Mouse (Mus musculus): Measurements from ENCODE around the gene Cic. TPM values are rescaled to one million over a fixed set of nuclear protein-coding genes. Genes with fewer than 3 reads are reported as not detected.

Gene Cic
- total and polyA plus RNA-seq, 2 experiments from 2014 or later = 31.3 to 121 TPM

DNA sequence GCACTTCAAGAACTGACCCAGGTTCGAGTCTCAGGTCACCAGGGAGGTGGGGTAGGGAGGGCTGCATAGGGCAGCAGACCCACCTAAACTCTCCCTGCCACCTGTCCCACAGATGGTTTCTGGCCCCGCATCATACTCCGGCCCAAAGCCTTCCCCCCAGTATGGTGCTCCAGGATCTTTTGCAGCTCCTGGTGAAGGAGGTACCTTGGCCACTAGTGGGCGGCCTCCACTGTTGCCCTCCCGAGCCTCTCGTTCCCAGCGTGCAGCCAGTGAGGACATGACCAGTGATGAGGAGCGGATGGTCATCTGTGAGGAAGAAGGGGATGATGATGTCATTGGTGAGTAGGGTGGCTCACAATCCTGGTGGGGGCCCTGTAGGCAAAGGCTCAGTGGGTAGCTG is 19.5 kb downstream of the Cic start:
- DNase-seq = no peak
- ATAC-seq = no peak

DNA sequence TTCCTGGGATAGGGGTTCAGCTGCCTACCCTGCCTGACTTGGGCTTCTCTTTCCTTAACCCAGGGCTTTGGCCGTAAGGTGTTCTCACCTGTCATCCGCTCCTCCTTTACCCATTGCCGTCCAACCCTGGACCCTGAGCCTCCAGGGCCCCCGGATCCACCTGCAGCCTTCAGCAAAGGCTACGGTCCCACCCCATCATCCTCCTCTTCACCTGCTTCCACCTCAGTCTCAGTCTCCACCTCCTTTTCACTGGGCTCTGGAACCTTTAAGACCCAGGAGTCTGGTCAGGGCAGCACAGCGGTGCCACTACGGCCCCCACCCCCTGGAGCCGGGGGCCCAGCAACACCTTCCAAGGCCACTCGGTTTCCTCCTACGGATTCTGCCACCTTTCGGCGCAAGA is 20.5 kb downstream of the Cic start:
- Histone ChIP-seq H3K4me2 (ENCODE audit: low read depth) (no peak overlapping the region), H3K9ac (no peak overlapping the region), H3K9me3 (ENCODE audit: low read length) (no peaks in the 10 kb centered on the region), H3K4me3 (ENCODE audit: low read depth, low read length) (no peak overlapping the region), H3K36me3 (ENCODE audit: insufficient read depth) (peaks cover 84% of the 10 kb centered on the region), H3K4me1 (ENCODE audit: insufficient read depth) (peaks cover 15% of the 10 kb centered on the region), H3K27ac (ENCODE audit: low read depth, low read length) (no peak overlapping the region), H3K27me3 (ENCODE audit: insufficient read depth, low read length) (no peaks in the 10 kb centered on the region)
- 91% methylated on average over 12 of the region's 12 CpGs for WGBS
- no peak for DNase-seq
- TF ChIP-seq CTCF (IDR thresholded peaks at IDR 0.05; ENCODE audit: low read depth) = no peak
- no peak for ATAC-seq

More for the DNA sequence above, 19.5 kb downstream of the Cic start:
- no peak overlapping the region for H3K4me3 ChIP-seq (ENCODE audit: low read depth, low read length)
- H3K9ac ChIP-seq = no peak overlapping the region
- TF ChIP-seq CTCF (IDR thresholded peaks at IDR 0.05; ENCODE audit: low read depth) = peak; percentile 41
- H3K27me3 ChIP-seq (ENCODE audit: insufficient read depth, low read length) = no peaks in the 10 kb centered on the region
- WGBS = 79% methylated on average over 8 of the region's 8 CpGs
- no peak overlapping the region for H3K27ac ChIP-seq (ENCODE audit: low read depth, low read length)
- peaks cover 74% of the 10 kb centered on the region for H3K36me3 ChIP-seq (ENCODE audit: insufficient read depth)
- H3K4me1 ChIP-seq (ENCODE audit: insufficient read depth) = peaks cover 15% of the 10 kb centered on the region
- no peaks in the 10 kb centered on the region for H3K9me3 ChIP-seq (ENCODE audit: low read length)
- H3K4me2 ChIP-seq (ENCODE audit: low read depth) = no peak overlapping the region

DNA sequence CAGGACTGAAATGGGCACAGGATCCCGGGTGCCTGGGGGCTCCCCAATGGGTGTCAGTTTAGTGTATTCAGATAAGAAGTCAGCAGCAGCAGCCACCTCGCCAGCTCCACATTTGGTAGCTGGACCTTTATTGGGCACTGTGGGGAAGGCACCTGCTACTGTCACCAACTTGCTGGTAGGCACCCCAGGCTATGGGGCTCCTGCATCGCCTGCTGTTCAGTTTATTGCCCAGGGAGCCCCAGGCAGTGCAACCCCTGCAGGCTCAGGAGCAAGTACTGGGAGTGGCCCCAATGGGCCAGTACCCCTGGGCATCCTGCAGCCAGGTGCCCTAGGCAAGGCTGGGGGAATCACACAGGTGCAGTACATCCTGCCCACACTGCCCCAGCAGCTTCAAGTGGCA is 21.2 kb downstream of the Cic start:
- no peak overlapping the region for H3K27ac ChIP-seq (ENCODE audit: low read depth, low read length)
- H3K36me3 ChIP-seq (ENCODE audit: insufficient read depth) = peaks cover 91% of the 10 kb centered on the region
- WGBS = 90% methylated on average over 3 of the region's 3 CpGs
- ATAC-seq (no peak), DNase-seq (no peak)
- H3K9me3 ChIP-seq (ENCODE audit: low read length) = no peaks in the 10 kb centered on the region
- no peak for TF ChIP-seq CTCF (IDR thresholded peaks at IDR 0.05; ENCODE audit: low read depth)
- H3K4me2 ChIP-seq (ENCODE audit: low read depth) = no peak overlapping the region
- no peak overlapping the region for H3K9ac ChIP-seq
- no peak overlapping the region for H3K4me3 ChIP-seq (ENCODE audit: low read depth, low read length)
- peaks cover 11% of the 10 kb centered on the region for H3K4me1 ChIP-seq (ENCODE audit: insufficient read depth)
- no peaks in the 10 kb centered on the region for H3K27me3 ChIP-seq (ENCODE audit: insufficient read depth, low read length)

DNA sequence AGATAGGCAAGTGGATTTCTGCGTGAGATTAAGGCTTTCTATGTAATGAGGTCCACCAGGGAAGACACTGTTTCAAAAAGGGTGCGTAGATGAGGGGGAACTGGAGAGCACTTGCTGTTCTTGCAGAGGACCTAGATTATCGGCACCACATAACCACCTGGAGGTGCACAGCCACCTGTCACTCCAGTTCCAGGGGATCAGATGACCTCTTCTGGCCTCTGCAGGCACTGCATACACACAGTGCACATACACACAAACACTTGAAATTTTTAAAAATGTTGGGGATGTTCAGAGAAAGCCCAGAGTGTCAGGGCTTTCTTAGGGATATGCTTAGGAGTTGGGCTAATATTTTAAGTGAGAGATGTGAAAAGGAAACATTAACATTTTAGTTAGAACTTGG is 22.4 kb downstream of the Cic start:
- no peak overlapping the region for H3K4me3 ChIP-seq (ENCODE audit: low read depth, low read length)

DNA sequence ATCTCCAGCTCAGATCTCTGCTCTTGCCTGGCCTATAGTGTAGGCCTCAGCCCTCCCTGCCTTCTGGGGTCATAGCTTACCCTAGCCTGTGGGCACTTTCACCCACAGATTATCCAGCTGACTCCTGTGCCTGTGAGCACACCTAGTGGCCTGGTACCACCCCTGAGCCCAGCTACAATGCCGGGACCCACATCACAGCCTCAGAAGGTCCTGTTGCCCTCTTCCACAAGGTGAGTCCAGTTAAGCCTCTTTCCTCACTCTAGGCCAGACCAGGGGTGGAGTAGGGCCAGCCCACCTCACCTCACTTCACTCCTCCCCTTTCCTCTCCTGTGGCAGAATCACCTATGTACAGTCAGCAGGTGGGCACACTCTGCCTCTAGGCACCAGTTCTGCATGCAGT is 23.0 kb downstream of the Cic start:
- Histone ChIP-seq H3K9ac (no peak overlapping the region), H3K4me1 (ENCODE audit: insufficient read depth) (no peaks in the 10 kb centered on the region), H3K4me3 (ENCODE audit: low read depth, low read length) (no peak overlapping the region), H3K36me3 (ENCODE audit: insufficient read depth) (peaks cover 100% of the 10 kb centered on the region), H3K9me3 (ENCODE audit: low read length) (no peaks in the 10 kb centered on the region), H3K27ac (ENCODE audit: low read depth, low read length) (no peak overlapping the region), H3K4me2 (ENCODE audit: low read depth) (no peak overlapping the region), H3K27me3 (ENCODE audit: insufficient read depth, low read length) (no peaks in the 10 kb centered on the region)
- DNase-seq (no peak), ATAC-seq (no peak)
- no peak for TF ChIP-seq CTCF (IDR thresholded peaks at IDR 0.05; ENCODE audit: low read depth)
- WGBS = 95% methylated on average over 1 of the region's 1 CpGs

More for the DNA sequence above, 22.4 kb downstream of the Cic start:
- Histone ChIP-seq H3K9me3 (ENCODE audit: low read length) (no peaks in the 10 kb centered on the region), H3K27ac (ENCODE audit: low read depth, low read length) (no peak overlapping the region), H3K4me1 (ENCODE audit: insufficient read depth) (no peaks in the 10 kb centered on the region), H3K9ac (no peak overlapping the region), H3K4me2 (ENCODE audit: low read depth) (no peak overlapping the region), H3K36me3 (ENCODE audit: insufficient read depth) (peaks cover 100% of the 10 kb centered on the region), H3K27me3 (ENCODE audit: insufficient read depth, low read length) (no peaks in the 10 kb centered on the region)
- no peak for TF ChIP-seq CTCF (IDR thresholded peaks at IDR 0.05; ENCODE audit: low read depth)
- ATAC-seq (no peak), DNase-seq (no peak)
- 96% methylated on average over 3 of the region's 3 CpGs for WGBS

DNA sequence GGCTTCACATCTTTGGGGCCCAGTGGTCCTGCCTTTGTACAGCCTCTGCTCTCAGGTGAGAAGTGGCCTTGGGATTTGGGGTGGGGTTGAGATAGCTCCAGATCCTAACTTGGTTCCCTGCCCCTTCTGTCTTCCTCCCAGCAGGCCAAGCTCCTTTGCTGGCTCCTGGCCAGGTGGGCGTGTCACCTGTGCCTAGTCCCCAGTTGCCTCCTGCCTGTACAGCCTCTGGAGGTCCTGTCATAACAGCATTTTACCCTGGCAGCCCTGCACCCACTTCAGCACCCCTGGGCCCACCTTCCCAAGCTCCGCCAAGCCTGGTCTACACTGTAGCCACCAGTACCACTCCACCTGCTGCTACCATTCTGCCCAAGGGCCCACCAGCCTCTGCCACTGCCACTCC is 23.4 kb downstream of the Cic start:
- H3K9me3 ChIP-seq (ENCODE audit: low read length) = no peaks in the 10 kb centered on the region
- no peak overlapping the region for H3K9ac ChIP-seq
- 65% methylated on average over 2 of the region's 2 CpGs for WGBS
- H3K27ac ChIP-seq (ENCODE audit: low read depth, low read length) = no peak overlapping the region
- TF ChIP-seq CTCF (IDR thresholded peaks at IDR 0.05; ENCODE audit: low read depth) = no peak
- no peak overlapping the region for H3K4me3 ChIP-seq (ENCODE audit: low read depth, low read length)
- H3K36me3 ChIP-seq (ENCODE audit: insufficient read depth) = peaks cover 97% of the 10 kb centered on the region
- no peak overlapping the region for H3K4me2 ChIP-seq (ENCODE audit: low read depth)
- H3K27me3 ChIP-seq (ENCODE audit: insufficient read depth, low read length) = no peaks in the 10 kb centered on the region
- peaks cover 4% of the 10 kb centered on the region; the same call in 1 of the 2 replicates for H3K4me1 ChIP-seq (ENCODE audit: insufficient read depth)
- no peak for DNase-seq
- ATAC-seq = no peak

DNA sequence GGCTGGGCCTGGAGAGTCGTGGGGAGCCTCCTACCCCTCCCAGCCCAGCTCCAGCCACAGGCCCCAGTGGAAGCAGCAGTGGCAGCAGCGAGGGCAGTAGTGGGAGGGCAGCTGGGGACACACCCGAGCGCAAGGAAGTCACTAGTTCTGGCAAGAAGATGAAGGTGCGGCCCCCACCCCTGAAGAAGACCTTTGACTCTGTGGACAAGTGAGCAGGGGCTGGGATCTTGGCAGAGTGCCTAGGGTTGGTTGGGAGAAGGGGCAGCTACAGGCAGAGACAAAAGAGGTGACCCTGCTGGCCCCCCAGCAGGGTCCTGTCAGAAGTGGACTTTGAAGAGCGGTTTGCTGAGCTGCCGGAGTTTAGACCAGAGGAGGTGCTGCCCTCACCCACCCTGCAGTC is 24.6 kb downstream of the Cic start:
- TF ChIP-seq CTCF (IDR thresholded peaks at IDR 0.05; ENCODE audit: low read depth) = no peak
- Histone ChIP-seq H3K27ac (ENCODE audit: low read depth, low read length) (no peak overlapping the region), H3K36me3 (ENCODE audit: insufficient read depth) (peaks cover 85% of the 10 kb centered on the region), H3K4me1 (ENCODE audit: insufficient read depth) (peaks cover 8% of the 10 kb centered on the region; the same call in 1 of the 2 replicates), H3K9ac (no peak overlapping the region), H3K9me3 (ENCODE audit: low read length) (no peaks in the 10 kb centered on the region), H3K4me3 (ENCODE audit: low read depth, low read length) (no peak overlapping the region), H3K4me2 (ENCODE audit: low read depth) (no peak overlapping the region), H3K27me3 (ENCODE audit: insufficient read depth, low read length) (no peaks in the 10 kb centered on the region)
- no peak for DNase-seq
- ATAC-seq = no peak
- 62% methylated on average over 7 of the region's 7 CpGs for WGBS
